Mouse (Mus musculus) stomach, embryonic 16.5 days (tissue): ENCODE results near the gene Hibch. TPM values are rescaled to one million over a fixed set of nuclear protein-coding genes. Genes with fewer than 3 reads are reported as not detected.

Experiments
- ATAC-seq: fragments of 200-750 bp; cut with Nextera tagmentation; 2 replicates; pipeline ENCODE4 v1.8.0; 2017; ENCODE audit warnings: moderate number of reproducible peaks, moderate TSS enrichment; ENCODE audit not compliant: insufficient read depth, low FRiP score
- H3K27ac ChIP-seq: fragments of 300-500 bp; sonication (generic); 2 replicates; pipeline ENCODE4 v1.5.1; 2014; ENCODE audit warnings: low read length
- H3K27me3 ChIP-seq: fragments of 300-500 bp; sonication (generic); 2 replicates; pipeline ENCODE4 v1.6.1; 2014; ENCODE audit warnings: low read length, control low read depth, mixed read lengths; ENCODE audit not compliant: control insufficient read depth, insufficient read depth
- H3K36me3 ChIP-seq: fragments of 300-500 bp; sonication (generic); 2 replicates; pipeline ENCODE4 v1.6.1; 2014; ENCODE audit warnings: low read length; ENCODE audit not compliant: control insufficient read depth, insufficient read depth
- H3K4me1 ChIP-seq: fragments of 300-500 bp; sonication (generic); 2 replicates; pipeline ENCODE4 v1.6.1; 2014; ENCODE audit warnings: low read length, control low read depth, mixed read lengths; ENCODE audit not compliant: control insufficient read depth, insufficient read depth
- H3K4me2 ChIP-seq: fragments of 300-500 bp; sonication (generic); 2 replicates; pipeline ENCODE4 v1.6.1; 2014; ENCODE audit warnings: low read depth, low read length, mixed read lengths
- H3K4me3 ChIP-seq: fragments of 300-500 bp; sonication (generic); replicated peaks from 2 replicates; pipeline ENCODE4 v1.5.1; 2014; ENCODE audit warnings: mild to moderate bottlenecking, low read length
- H3K9ac ChIP-seq: fragments of 300-500 bp; sonication (generic); 2 replicates; pipeline ENCODE4 v1.6.1; 2014; ENCODE audit warnings: low read length
- H3K9me3 ChIP-seq: fragments of 300-500 bp; sonication (generic); replicated peaks from 2 replicates; pipeline ENCODE4 v1.6.1; 2016; ENCODE audit warnings: low read length, control low read depth; ENCODE audit not compliant: control insufficient read depth
- WGBS: fragments of 180-500 bp; shearing (Covaris S2); extraction: QIAGEN DNeasy Blood & Tissue Kit; methylation state at CpG from one replicate; pipeline ENCODE4 v1.1.7; 2014; 5-methylcytosine and 5-hydroxymethylcytosine counted together
- polyA plus RNA-seq: library from polyadenylated mRNA; unstranded; fragments of >200 nt; fragmentation: Nextera tagmentation; extraction: Ambion mirVana; gene quantifications from 2 replicates; pipeline ENCODE4 v1.2.1, GENCODE M21; 2015

Gene Hibch
- polyA plus RNA-seq, 1 experiment from 2014 or later: 26.2 TPM

- no peak overlapping the region for H3K27ac ChIP-seq
Measured at GRCm38 (mm10) chr1:52956746-52957145, 112.0 kb downstream of the Hibch start.

GRCm38 (mm10) chr1:52960191-52960590 is 115.5 kb downstream of the Hibch start:
- H3K36me3 ChIP-seq: no peaks in the 10 kb centered on the region
- no peaks in the 10 kb centered on the region for H3K4me1 ChIP-seq
- H3K4me2 ChIP-seq: no peak overlapping the region
- no peak overlapping the region for H3K27ac ChIP-seq
- H3K9ac ChIP-seq: no peak overlapping the region
- no peaks in the 10 kb centered on the region for H3K9me3 ChIP-seq
- WGBS: 58% methylated on average over 6 of the region's 6 CpGs
- H3K27me3 ChIP-seq: no peaks in the 10 kb centered on the region
- H3K4me3 ChIP-seq: no peak overlapping the region
- no peak for ATAC-seq

More at GRCm38 (mm10) chr1:52956746-52957145, 112.0 kb downstream of the Hibch start:
- no peaks in the 10 kb centered on the region for H3K27me3 ChIP-seq
- peaks cover 10% of the 10 kb centered on the region for H3K4me1 ChIP-seq
- H3K4me2 ChIP-seq: no peak overlapping the region
- no peak for ATAC-seq
- 51% methylated on average over 4 of the region's 4 CpGs for whole genome bisulfite sequencing
- H3K4me3 ChIP-seq: no peak overlapping the region
- H3K9ac ChIP-seq: no peak overlapping the region
- no peaks in the 10 kb centered on the region for H3K9me3 ChIP-seq
- H3K36me3 ChIP-seq: no peaks in the 10 kb centered on the region

DNA sequence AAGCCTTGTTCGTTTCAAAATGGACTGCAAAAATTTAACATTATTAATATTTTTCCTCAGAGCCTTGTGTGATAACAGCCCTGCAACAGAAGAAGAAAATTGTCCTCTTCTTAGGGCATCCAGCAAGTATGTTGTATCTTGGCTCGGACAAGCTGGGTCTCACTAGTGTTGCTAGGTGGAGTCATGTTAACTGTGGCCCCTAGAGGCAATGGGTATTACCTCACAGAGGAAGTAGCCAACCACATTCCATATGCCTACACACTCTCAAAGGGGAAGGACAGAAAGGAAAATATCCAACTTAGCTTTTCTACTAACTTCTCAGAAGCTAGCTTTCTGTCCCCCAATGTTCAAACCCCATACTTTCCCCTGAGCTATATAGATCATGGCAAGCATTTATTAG is 118.4 kb downstream of the Hibch start:
- WGBS: 83% methylated on average over 2 of the region's 2 CpGs
- no peaks in the 10 kb centered on the region for H3K4me1 ChIP-seq
- no peak overlapping the region for H3K27ac ChIP-seq
- no peaks in the 10 kb centered on the region for H3K27me3 ChIP-seq
- H3K36me3 ChIP-seq: no peaks in the 10 kb centered on the region
- no peak overlapping the region for H3K4me2 ChIP-seq
- ATAC-seq: no peak
- no peak overlapping the region for H3K9ac ChIP-seq
- no peak overlapping the region for H3K4me3 ChIP-seq
- H3K9me3 ChIP-seq: no peaks in the 10 kb centered on the region

- Histone ChIP-seq H3K9ac (no peak overlapping the region), H3K9me3 (no peaks in the 10 kb centered on the region), H3K4me3 (no peak overlapping the region), H3K27me3 (no peaks in the 10 kb centered on the region), H3K4me1 (no peaks in the 10 kb centered on the region), H3K4me2 (no peak overlapping the region), H3K36me3 (no peaks in the 10 kb centered on the region), H3K27ac (no peak overlapping the region)
- 77% methylated on average over 8 of the region's 8 CpGs for WGBS
- no peak for ATAC-seq
Measured at GRCm38 (mm10) chr1:52964581-52964980, 119.9 kb downstream of the Hibch start.

Other genes starting within 250 kb of the Hibch start
- 8.4 and 9.1 TPM in 2 replicates for gene Nemp2, start 214.2 kb upstream of the Hibch start, polyA plus RNA-seq
- gene Mfsd6, start 117.5 kb upstream of the Hibch start, polyA plus RNA-seq: 5.2 and 6.1 TPM in 2 replicates
- 15.5 and 15.9 TPM in 2 replicates for gene Inpp1, start 27.2 kb upstream of the Hibch start, polyA plus RNA-seq
- 10.5 and 10.7 TPM in 2 replicates for gene 1700019D03Rik, start 175.2 kb downstream of the Hibch start, polyA plus RNA-seq
- gene Mstn, start 216.7 kb downstream of the Hibch start, polyA plus RNA-seq: 1.1 TPM in 1 of 2 replicates, not detected in the other